Mouse (Mus musculus): Measurements from ENCODE around the gene Kcnc1. TPM values are rescaled to one million over a fixed set of nuclear protein-coding genes. Genes with fewer than 3 reads are reported as not detected.
A peak's percentile ranks its signal among the peaks of the same experiment; 100 is the strongest.

Gene Kcnc1
- total and polyA plus RNA-seq, 3 experiments: not detected

GRCm38 (mm10) chr7:46469542-46469941 lies 73.2 kb downstream of the Kcnc1 start:
- no peak for DNase-seq (ENCODE audit: low read depth, low spot score)
- Histone ChIP-seq H3K4me3 (ENCODE audit: control insufficient read depth in 1 of 2, insufficient read depth in 1 of 2, low read depth in 2 of 2, low read length in 2 of 2) (no peak overlapping the region), H3K36me3 (ENCODE audit: control insufficient read depth in 1 of 2, insufficient read depth in 2 of 2, low read length in 2 of 2) (peaks cover 0 to 6% of the 10 kb centered on the region in 2 experiments; a peak in 1 of 4 replicates), H3K79me2 (ENCODE audit: control insufficient read depth, insufficient read depth, low read length, poor library complexity) (no peaks in the 10 kb centered on the region), H3K9ac (ENCODE audit: control insufficient read depth, low read depth, low read length, poor library complexity, severe bottlenecking) (no peak overlapping the region), H3K27ac (ENCODE audit: control insufficient read depth, low read depth, low read length) (no peak overlapping the region), H3K4me1 (ENCODE audit: control insufficient read depth in 1 of 2, insufficient read depth in 2 of 2, low read length in 2 of 2) (peaks cover 2 to 11% of the 10 kb centered on the region in 2 experiments; a peak in 2 of 4 replicates), H3K27me3 (ENCODE audit: control insufficient read depth in 1 of 2, insufficient read depth in 2 of 2, low read length in 2 of 2) (no peaks in the 10 kb centered on the region), H3K9me3 (replicated peaks; ENCODE audit: insufficient read depth, low read length) (no peaks in the 10 kb centered on the region)
- TF ChIP-seq CHD1 (IDR thresholded peaks at IDR 0.05; ENCODE audit: low read depth, low read length) (no peak), MEF2A (IDR thresholded peaks at IDR 0.05; ENCODE audit: extremely low read depth, insufficient replicate concordance, low read depth, low read length, poor library complexity, severe bottlenecking) (no peak), NELFE (IDR thresholded peaks at IDR 0.05; ENCODE audit: low read depth, low read length) (no peak)

GRCm38 (mm10) chr7:46471054-46471737 lies 74.9 kb downstream of the Kcnc1 start:
- Histone ChIP-seq H3K36me3 (ENCODE audit: control insufficient read depth in 1 of 2, insufficient read depth in 2 of 2, low read length in 2 of 2) (peaks cover 0 to 6% of the 10 kb centered on the region in 2 experiments; a peak in 1 of 4 replicates), H3K4me3 (ENCODE audit: control insufficient read depth in 1 of 2, insufficient read depth in 1 of 2, low read depth in 2 of 2, low read length in 2 of 2) (no peak overlapping the region), H3K27ac (ENCODE audit: control insufficient read depth, low read depth, low read length) (no peak overlapping the region), H3K27me3 (ENCODE audit: control insufficient read depth in 1 of 2, insufficient read depth in 2 of 2, low read length in 2 of 2) (no peaks in the 10 kb centered on the region), H3K4me1 (ENCODE audit: control insufficient read depth in 1 of 2, insufficient read depth in 2 of 2, low read length in 2 of 2) (peaks cover 2 to 11% of the 10 kb centered on the region in 2 experiments; a peak in 2 of 4 replicates), H3K79me2 (ENCODE audit: control insufficient read depth, insufficient read depth, low read length, poor library complexity) (no peaks in the 10 kb centered on the region), H3K9me3 (replicated peaks; ENCODE audit: insufficient read depth, low read length) (no peaks in the 10 kb centered on the region), H3K9ac (ENCODE audit: control insufficient read depth, low read depth, low read length, poor library complexity, severe bottlenecking) (no peak overlapping the region)
- peak; percentile 60 for DNase-seq (ENCODE audit: low read depth, low spot score)
- no peak for TF ChIP-seq USF2 (IDR thresholded peaks at IDR 0.05; ENCODE audit: borderline replicate concordance in 1 of 2, insufficient read depth in 1 of 2, low read depth in 1 of 2, low read length in 2 of 2)
- TF ChIP-seq ZMIZ1 (IDR thresholded peaks at IDR 0.05; ENCODE audit: low read depth, low read length): no peak
- no peak for TF ChIP-seq E2F4 (IDR thresholded peaks at IDR 0.05; ENCODE audit: borderline replicate concordance, low read depth, low read length)
- peak; percentile 7; the same call in 1 of the 2 replicates for TF ChIP-seq GATA1 (IDR thresholded peaks at IDR 0.05; ENCODE audit: low read depth, low read length)

- Histone ChIP-seq H3K36me3 (ENCODE audit: control insufficient read depth in 1 of 2, insufficient read depth in 2 of 2, low read length in 2 of 2) (peaks cover 0 to 6% of the 10 kb centered on the region in 2 experiments; a peak in 1 of 4 replicates), H3K27ac (ENCODE audit: control insufficient read depth, low read depth, low read length) (no peak overlapping the region), H3K79me2 (ENCODE audit: control insufficient read depth, insufficient read depth, low read length, poor library complexity) (no peaks in the 10 kb centered on the region), H3K4me1 (ENCODE audit: control insufficient read depth in 1 of 2, insufficient read depth in 2 of 2, low read length in 2 of 2) (peaks cover 2 to 11% of the 10 kb centered on the region in 2 experiments; a peak in 2 of 4 replicates), H3K9ac (ENCODE audit: control insufficient read depth, low read depth, low read length, poor library complexity, severe bottlenecking) (no peak overlapping the region), H3K9me3 (replicated peaks; ENCODE audit: insufficient read depth, low read length) (no peaks in the 10 kb centered on the region), H3K27me3 (ENCODE audit: control insufficient read depth in 1 of 2, insufficient read depth in 2 of 2, low read length in 2 of 2) (no peaks in the 10 kb centered on the region), H3K4me3 (ENCODE audit: control insufficient read depth in 1 of 2, insufficient read depth in 1 of 2, low read depth in 2 of 2, low read length in 2 of 2) (no peak overlapping the region)
- DNase-seq (ENCODE audit: low read depth, low spot score): no peak
- TF ChIP-seq NELFE (IDR thresholded peaks at IDR 0.05; ENCODE audit: low read depth, low read length): no peak
- TF ChIP-seq UBTF (IDR thresholded peaks at IDR 0.05; ENCODE audit: borderline replicate concordance, insufficient read depth, low read depth, low read length): no peak
- no peak for TF ChIP-seq BHLHE40 (IDR thresholded peaks at IDR 0.05; ENCODE audit: borderline replicate concordance, low read depth, low read length)
- TF ChIP-seq JUND (IDR thresholded peaks at IDR 0.05; ENCODE audit: low read depth, low read length): no peak
- TF ChIP-seq ZKSCAN1 (IDR thresholded peaks at IDR 0.05; ENCODE audit: low read depth, low read length): no peak
- TF ChIP-seq GABPA (IDR thresholded peaks at IDR 0.05; ENCODE audit: low read depth, low read length): no peak
- TF ChIP-seq MAFK (IDR thresholded peaks at IDR 0.05; ENCODE audit: borderline replicate concordance, low read depth, low read length): no peak
- TF ChIP-seq EP300 (IDR thresholded peaks at IDR 0.05; ENCODE audit: low read depth in 1 of 2, low read length in 2 of 2): no peak
- no peak for TF ChIP-seq ZC3H11A (IDR thresholded peaks at IDR 0.05; ENCODE audit: low read depth, low read length)
- TF ChIP-seq ZMIZ1 (IDR thresholded peaks at IDR 0.05; ENCODE audit: low read depth, low read length): no peak
- TF ChIP-seq MYB (IDR thresholded peaks at IDR 0.05; ENCODE audit: low read depth, low read length): no peak
Measured at GRCm38 (mm10) chr7:46473141-46473540, 76.8 kb downstream of the Kcnc1 start.

Measured in MEL (cell line).